Mouse (Mus musculus) frontal cortex, adult 2 months (tissue): ENCODE results near the gene Mfap1a. TPM values are rescaled to one million over a fixed set of nuclear protein-coding genes. Genes with fewer than 3 reads are reported as not detected.

ENCODE experiments used
- DNase-seq, 2 experiments: peaks; one replicate each; pipeline ENCODE4 v3.0.0; 2022; ENCODE audit warnings: low spot score in 1 of 2; ENCODE audit errors: extremely low spot score in 1 of 2
- polyA plus RNA-seq: library from polyadenylated mRNA; depleted of rRNA; stranded (reverse); fragments of >200 nt; gene quantifications from 2 replicates; pipeline ENCODE4 v1.2.3, GENCODE M21; 2012; rRNA removed

Mfap1a gene
- polyA plus RNA-seq, 1 experiment = 19.9 TPM

- DNase-seq = no peak
These were observed 62.3 kb downstream of the Mfap1a start, which contains the start of gene Ell3 for GRCm38 (mm10) chr2:121444178-121444577. Gene Ell3 (minus strand): TSS chr2:121444278.

DNA sequence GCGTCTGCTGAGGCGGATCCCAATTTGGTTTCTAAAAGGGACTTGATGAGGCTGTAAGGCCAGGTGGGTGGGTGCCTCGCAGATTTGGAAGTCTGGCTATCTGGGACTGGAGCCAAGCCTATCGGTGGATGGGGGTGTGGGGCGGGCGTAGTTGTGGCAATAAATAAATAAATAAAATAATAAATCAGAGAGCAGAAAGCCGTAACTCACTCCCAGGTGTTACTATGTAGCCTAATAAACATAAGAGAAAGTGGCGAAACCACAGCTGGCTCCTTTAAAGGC is 63.5 kb downstream of the Mfap1a start:
- DNase-seq = no peak

DNA sequence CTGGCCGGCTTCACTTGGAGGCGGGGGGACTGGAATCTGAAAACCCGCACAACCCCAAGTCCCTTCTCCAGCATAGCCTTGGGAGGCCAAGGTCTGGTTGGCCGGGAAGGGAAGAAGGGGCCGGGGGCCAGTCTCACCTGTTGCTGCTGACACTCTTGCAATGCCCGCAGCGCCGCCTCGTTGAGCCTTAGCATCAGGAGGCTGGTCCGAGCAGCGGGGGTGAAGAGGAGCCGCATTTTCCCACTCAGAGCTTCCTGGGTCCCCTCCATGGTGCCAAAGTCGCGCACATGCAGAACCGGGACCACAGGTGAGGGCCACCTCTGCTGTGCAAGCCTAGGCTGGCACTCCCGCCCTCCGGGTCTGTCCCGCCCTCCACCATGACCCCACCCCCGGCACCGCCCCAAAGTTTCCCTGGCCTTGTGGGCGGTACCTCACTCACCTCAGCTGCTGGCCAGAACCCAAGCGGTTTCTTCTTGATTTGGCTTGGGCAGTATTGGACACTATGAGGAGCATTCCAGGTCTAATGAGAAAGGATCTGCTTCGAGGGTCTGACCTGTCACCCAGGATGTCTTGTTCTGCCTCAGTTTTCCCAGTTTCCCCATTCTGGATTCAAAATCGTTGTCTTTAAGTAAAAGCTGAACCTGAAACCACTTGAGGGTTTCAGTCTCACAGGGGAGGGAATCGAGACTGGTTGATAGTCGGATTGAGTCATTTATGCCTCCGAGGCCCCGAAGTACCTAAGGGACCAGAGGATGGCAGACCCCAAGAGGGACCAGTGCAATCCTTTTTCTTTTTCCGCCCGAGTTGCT is 64.0 kb downstream of the Mfap1a start:
- no peak for DNase-seq

Other genes with a start within 250 kb of the Mfap1a start
- 77.5 and 90.7 TPM in 2 replicates for gene Trp53bp1, start 235.3 kb downstream of the Mfap1a start, polyA plus RNA-seq
- 212 and 218 TPM in 2 replicates for gene Map1a, start 217.1 kb downstream of the Mfap1a start, polyA plus RNA-seq
- 96.5 and 104 TPM in 2 replicates for gene Ppip5k1, start 151.3 kb downstream of the Mfap1a start, polyA plus RNA-seq
- gene Ckmt1, start 149.0 kb downstream of the Mfap1a start, polyA plus RNA-seq = 224 and 248 TPM in 2 replicates
- gene Strc, start 119.5 kb downstream of the Mfap1a start, polyA plus RNA-seq = 0.78 and 0.88 TPM in 2 replicates
- 102 TPM in 2 replicates for gene Pdia3, start 92.9 kb downstream of the Mfap1a start, polyA plus RNA-seq
- gene Catsper2, start 92.9 kb downstream of the Mfap1a start, polyA plus RNA-seq = 8.4 and 8.6 TPM in 2 replicates
- 0.60 and 1.3 TPM in 2 replicates for gene Ell3, start 62.4 kb downstream of the Mfap1a start, polyA plus RNA-seq
- 357 and 519 TPM in 2 replicates for gene Serf2, start 57.5 kb downstream of the Mfap1a start, polyA plus RNA-seq
- gene Hypk, start 53.4 kb downstream of the Mfap1a start, polyA plus RNA-seq = 35.6 and 35.9 TPM in 2 replicates
- gene Serinc4, start 49.9 kb downstream of the Mfap1a start, polyA plus RNA-seq = 0.55 and 1.4 TPM in 2 replicates
- 36.0 and 38.5 TPM in 2 replicates for gene Mfap1b, start 32.6 kb downstream of the Mfap1a start, polyA plus RNA-seq
- 3.5 and 4.2 TPM in 2 replicates for gene Wdr76, start 58 bp upstream of the Mfap1a start, polyA plus RNA-seq